Mouse (Mus musculus) olfactory bulb, adult 2 months (tissue): Measurements from ENCODE around the gene Gtf2a2.

Experiments used
- CTCF ChIP-seq: fragments of 200-500 bp; IDR thresholded peaks from 2 replicates; pipeline ENCODE4 v1.5.1; 2012; ENCODE audit warnings: low read depth, mild to moderate bottlenecking, low read length, moderate library complexity; ENCODE audit not compliant: insufficient read depth
- POLR2A ChIP-seq: fragments of 200-500 bp; IDR thresholded peaks from 2 replicates; pipeline ENCODE4 v1.6.1; 2012; ENCODE audit warnings: mild to moderate bottlenecking, low read depth, low read length, moderate library complexity; ENCODE audit not compliant: insufficient read depth

DNA sequence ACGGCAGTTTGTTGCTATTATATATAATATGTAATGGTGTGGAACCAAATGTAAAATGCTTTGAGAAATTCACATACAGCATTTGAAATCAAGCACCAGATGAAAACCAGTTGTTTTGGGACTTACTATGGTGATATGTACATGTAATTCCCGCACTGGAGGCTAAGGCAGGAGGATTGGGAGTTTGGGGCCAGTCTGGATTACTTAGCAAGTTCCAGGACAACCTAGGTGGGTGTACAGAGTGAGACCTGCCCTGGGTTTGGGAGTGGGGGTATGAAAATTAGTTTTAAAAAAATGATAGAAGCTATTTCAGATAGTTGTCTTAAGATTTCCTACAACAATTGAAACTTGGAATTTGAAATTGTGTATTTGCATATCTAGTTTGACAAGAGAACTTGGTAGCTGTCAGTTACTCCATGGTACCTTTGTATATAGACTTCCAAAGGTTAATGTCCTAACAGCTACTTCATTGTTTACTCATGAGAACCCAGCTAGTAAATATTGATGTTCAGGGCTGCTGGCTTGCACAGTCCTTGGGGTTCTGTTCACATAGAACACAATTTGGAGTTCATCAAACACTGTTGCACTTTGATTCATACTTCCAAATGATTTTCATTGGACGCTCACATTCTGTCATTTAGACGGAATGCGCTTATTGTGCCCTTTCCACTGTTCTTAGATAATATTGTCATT lies 1.4 kb upstream of the Gtf2a2 start:
- TF ChIP-seq CTCF (no peak), POLR2A (no peak)
